Mouse (Mus musculus): ENCODE measurements around the gene Myct1. TPM values are rescaled to one million over a fixed set of nuclear protein-coding genes. Genes with fewer than 3 reads are reported as not detected.

The Myct1 gene
- polyA plus RNA-seq, 1 experiment from 2014 or later = 4.9 TPM

GRCm38 (mm10) chr10:5600123-5600522 is 6.5 kb downstream of the Myct1 start:
- Histone ChIP-seq H3K27me3 (ENCODE audit: control insufficient read depth, insufficient read depth, low read length) (no peaks in the 10 kb centered on the region), H3K9me3 (replicated peaks; ENCODE audit: control insufficient read depth, low read length) (no peaks in the 10 kb centered on the region), H3K4me2 (ENCODE audit: low read depth, low read length) (no peak overlapping the region), H3K27ac (ENCODE audit: low read length) (no peak overlapping the region), H3K9ac (ENCODE audit: low read length) (no peak overlapping the region), H3K36me3 (ENCODE audit: control insufficient read depth, insufficient read depth, low read length) (no peaks in the 10 kb centered on the region), H3K4me1 (ENCODE audit: control insufficient read depth, insufficient read depth, low read length) (no peaks in the 10 kb centered on the region), H3K4me3 (replicated peaks; ENCODE audit: low read length) (no peak overlapping the region)
- WGBS = 14% methylated on average over 7 of the region's 7 CpGs
- no peak for ATAC-seq (ENCODE audit: insufficient read depth, low FRiP score)

- Histone ChIP-seq H3K27me3 (ENCODE audit: control insufficient read depth, insufficient read depth, low read length) (no peaks in the 10 kb centered on the region), H3K9ac (ENCODE audit: low read length) (no peak overlapping the region), H3K9me3 (replicated peaks; ENCODE audit: control insufficient read depth, low read length) (no peaks in the 10 kb centered on the region), H3K27ac (ENCODE audit: low read length) (no peak overlapping the region), H3K4me3 (replicated peaks; ENCODE audit: low read length) (no peak overlapping the region), H3K4me1 (ENCODE audit: control insufficient read depth, insufficient read depth, low read length) (no peaks in the 10 kb centered on the region), H3K36me3 (ENCODE audit: control insufficient read depth, insufficient read depth, low read length) (no peaks in the 10 kb centered on the region), H3K4me2 (ENCODE audit: low read depth, low read length) (no peak overlapping the region)
- 64% methylated on average over 10 of the region's 10 CpGs for WGBS
- no peak for ATAC-seq (ENCODE audit: insufficient read depth, low FRiP score)
Measured at GRCm38 (mm10) chr10:5603512-5603911, 9.9 kb downstream of the Myct1 start.

- Histone ChIP-seq H3K27me3 (ENCODE audit: control insufficient read depth, insufficient read depth, low read length) (no peaks in the 10 kb centered on the region), H3K4me3 (replicated peaks; ENCODE audit: low read length) (no peak overlapping the region), H3K27ac (ENCODE audit: low read length) (no peak overlapping the region), H3K4me2 (ENCODE audit: low read depth, low read length) (no peak overlapping the region), H3K4me1 (ENCODE audit: control insufficient read depth, insufficient read depth, low read length) (no peaks in the 10 kb centered on the region), H3K9me3 (replicated peaks; ENCODE audit: control insufficient read depth, low read length) (no peaks in the 10 kb centered on the region), H3K9ac (ENCODE audit: low read length) (no peak overlapping the region), H3K36me3 (ENCODE audit: control insufficient read depth, insufficient read depth, low read length) (no peaks in the 10 kb centered on the region)
- 81% methylated on average over 13 of the region's 13 CpGs for WGBS
- no peak for ATAC-seq (ENCODE audit: insufficient read depth, low FRiP score)
Measured at GRCm38 (mm10) chr10:5604371-5604770, 10.8 kb downstream of the Myct1 start.

GRCm38 (mm10) chr10:5608874-5609273 is 15.3 kb downstream of the Myct1 start:
- H3K4me2 ChIP-seq (ENCODE audit: low read depth, low read length) = no peak overlapping the region
- 79% methylated on average over 3 of the region's 3 CpGs for WGBS

GRCm38 (mm10) chr10:5615186-5616040 is 21.8 kb downstream of the Myct1 start:
- no peak overlapping the region for H3K27ac ChIP-seq (ENCODE audit: low read length)
- H3K4me3 ChIP-seq (replicated peaks; ENCODE audit: low read length) = no peak overlapping the region
- no peak for ATAC-seq (ENCODE audit: insufficient read depth, low FRiP score)
- H3K36me3 ChIP-seq (ENCODE audit: control insufficient read depth, insufficient read depth, low read length) = no peaks in the 10 kb centered on the region
- no peak overlapping the region for H3K4me2 ChIP-seq (ENCODE audit: low read depth, low read length)
- H3K9me3 ChIP-seq (replicated peaks; ENCODE audit: control insufficient read depth, low read length) = no peaks in the 10 kb centered on the region
- no peak overlapping the region for H3K9ac ChIP-seq (ENCODE audit: low read length)
- WGBS = 74% methylated on average over 13 of the region's 13 CpGs
- H3K27me3 ChIP-seq (ENCODE audit: control insufficient read depth, insufficient read depth, low read length) = no peaks in the 10 kb centered on the region
- H3K4me1 ChIP-seq (ENCODE audit: control insufficient read depth, insufficient read depth, low read length) = no peaks in the 10 kb centered on the region

More at GRCm38 (mm10) chr10:5608874-5609273, 15.3 kb downstream of the Myct1 start:
- H3K27ac ChIP-seq (ENCODE audit: low read length) = no peak overlapping the region
- no peaks in the 10 kb centered on the region for H3K4me1 ChIP-seq (ENCODE audit: control insufficient read depth, insufficient read depth, low read length)
- no peak overlapping the region for H3K9ac ChIP-seq (ENCODE audit: low read length)
- no peaks in the 10 kb centered on the region for H3K9me3 ChIP-seq (replicated peaks; ENCODE audit: control insufficient read depth, low read length)
- no peaks in the 10 kb centered on the region for H3K36me3 ChIP-seq (ENCODE audit: control insufficient read depth, insufficient read depth, low read length)
- no peak overlapping the region for H3K4me3 ChIP-seq (replicated peaks; ENCODE audit: low read length)
- no peak for ATAC-seq (ENCODE audit: insufficient read depth, low FRiP score)
- H3K27me3 ChIP-seq (ENCODE audit: control insufficient read depth, insufficient read depth, low read length) = no peaks in the 10 kb centered on the region

- H3K27me3 ChIP-seq (ENCODE audit: control insufficient read depth, insufficient read depth, low read length) = no peaks in the 10 kb centered on the region
- no peak overlapping the region for H3K4me2 ChIP-seq (ENCODE audit: low read depth, low read length)
- no peaks in the 10 kb centered on the region for H3K4me1 ChIP-seq (ENCODE audit: control insufficient read depth, insufficient read depth, low read length)
- 75% methylated on average over 5 of the region's 5 CpGs for WGBS
- no peak for ATAC-seq (ENCODE audit: insufficient read depth, low FRiP score)
- no peak overlapping the region for H3K4me3 ChIP-seq (replicated peaks; ENCODE audit: low read length)
- no peaks in the 10 kb centered on the region for H3K36me3 ChIP-seq (ENCODE audit: control insufficient read depth, insufficient read depth, low read length)
- no peak overlapping the region for H3K27ac ChIP-seq (ENCODE audit: low read length)
- H3K9me3 ChIP-seq (replicated peaks; ENCODE audit: control insufficient read depth, low read length) = no peaks in the 10 kb centered on the region
- H3K9ac ChIP-seq (ENCODE audit: low read length) = no peak overlapping the region
Measured at GRCm38 (mm10) chr10:5626268-5626667, 32.7 kb downstream of the Myct1 start.

GRCm38 (mm10) chr10:5633672-5634200 is 40.2 kb downstream of the Myct1 start:
- Histone ChIP-seq H3K9ac (ENCODE audit: low read length) (no peak overlapping the region), H3K9me3 (replicated peaks; ENCODE audit: control insufficient read depth, low read length) (no peaks in the 10 kb centered on the region), H3K4me2 (ENCODE audit: low read depth, low read length) (no peak overlapping the region), H3K36me3 (ENCODE audit: control insufficient read depth, insufficient read depth, low read length) (no peaks in the 10 kb centered on the region), H3K4me1 (ENCODE audit: control insufficient read depth, insufficient read depth, low read length) (no peaks in the 10 kb centered on the region), H3K27ac (ENCODE audit: low read length) (no peak overlapping the region), H3K4me3 (replicated peaks; ENCODE audit: low read length) (no peak overlapping the region), H3K27me3 (ENCODE audit: control insufficient read depth, insufficient read depth, low read length) (no peaks in the 10 kb centered on the region)
- whole genome bisulfite sequencing = 72% methylated on average over 4 of the region's 4 CpGs
- no peak for ATAC-seq (ENCODE audit: insufficient read depth, low FRiP score)

- no peaks in the 10 kb centered on the region for H3K36me3 ChIP-seq (ENCODE audit: control insufficient read depth, insufficient read depth, low read length)
- ATAC-seq (ENCODE audit: insufficient read depth, low FRiP score) = no peak
- no peaks in the 10 kb centered on the region for H3K27me3 ChIP-seq (ENCODE audit: control insufficient read depth, insufficient read depth, low read length)
- H3K4me3 ChIP-seq (replicated peaks; ENCODE audit: low read length) = no peak overlapping the region
- no peaks in the 10 kb centered on the region for H3K4me1 ChIP-seq (ENCODE audit: control insufficient read depth, insufficient read depth, low read length)
- WGBS = 28% methylated on average over 1 of the region's 1 CpGs
- no peak overlapping the region for H3K4me2 ChIP-seq (ENCODE audit: low read depth, low read length)
- H3K9me3 ChIP-seq (replicated peaks; ENCODE audit: control insufficient read depth, low read length) = no peaks in the 10 kb centered on the region
- H3K9ac ChIP-seq (ENCODE audit: low read length) = no peak overlapping the region
- no peak overlapping the region for H3K27ac ChIP-seq (ENCODE audit: low read length)
Measured at GRCm38 (mm10) chr10:5634336-5634735, 40.8 kb downstream of the Myct1 start.

GRCm38 (mm10) chr10:5637322-5637721 is 43.7 kb downstream of the Myct1 start:
- Histone ChIP-seq H3K27ac (ENCODE audit: low read length) (no peak overlapping the region), H3K9me3 (replicated peaks; ENCODE audit: control insufficient read depth, low read length) (no peaks in the 10 kb centered on the region), H3K4me2 (ENCODE audit: low read depth, low read length) (no peak overlapping the region), H3K4me1 (ENCODE audit: control insufficient read depth, insufficient read depth, low read length) (no peaks in the 10 kb centered on the region), H3K27me3 (ENCODE audit: control insufficient read depth, insufficient read depth, low read length) (no peaks in the 10 kb centered on the region), H3K4me3 (replicated peaks; ENCODE audit: low read length) (no peak overlapping the region), H3K9ac (ENCODE audit: low read length) (no peak overlapping the region), H3K36me3 (ENCODE audit: control insufficient read depth, insufficient read depth, low read length) (no peaks in the 10 kb centered on the region)
- ATAC-seq (ENCODE audit: insufficient read depth, low FRiP score) = no peak
- 72% methylated on average over 4 of the region's 4 CpGs for WGBS
